Comparison of ENCODE assay signal across 1 mouse cellular context in genomic region chr13:21264366-21264765, GRCm38 (mm10).
TF ChIP-seq lines count a peak whose summit lies in the region.

No protein-coding gene starts in this region.

TF ChIP-seq in CH12.LX, 34 proteins besides CTCF, POLR2A, EP300 and RAD21 (continued from another document):
- TF ChIP-seq SIN3A (IDR thresholded peaks at IDR 0.05; ENCODE audit: low read length) = 0 out of 2 replicates have a peak, but pooled peaks have one; percentile 26
- peak; percentile 50; the same call in 1 of the 2 replicates for TF ChIP-seq KAT2A (IDR thresholded peaks at IDR 0.05; ENCODE audit: insufficient replicate concordance, low read length)
- no peak for TF ChIP-seq ETS1 (conservative IDR thresholded peaks at IDR 0.05; ENCODE audit: low read depth, low read length)
- TF ChIP-seq TBP (conservative IDR thresholded peaks at IDR 0.05; ENCODE audit: low read depth, low read length) = peak; percentile 99
- TF ChIP-seq ZNF384 (IDR thresholded peaks at IDR 0.05; ENCODE audit: low read depth, low read length) = no peak
- no peak for TF ChIP-seq GABPA (IDR thresholded peaks at IDR 0.05; ENCODE audit: insufficient replicate concordance, low read depth, low read length)
- no peak for TF ChIP-seq IRF4 (IDR thresholded peaks at IDR 0.05; ENCODE audit: low read depth, low read length)
- TF ChIP-seq MAX (IDR thresholded peaks at IDR 0.05; ENCODE audit: low read length) = no peak
- no peak for TF ChIP-seq MEF2A (IDR thresholded peaks at IDR 0.05; ENCODE audit: borderline replicate concordance, low read depth, low read length)
- TF ChIP-seq HCFC1 (IDR thresholded peaks at IDR 0.05; ENCODE audit: low read depth, low read length) = no peak
- TF ChIP-seq ELF1 (IDR thresholded peaks at IDR 0.05; ENCODE audit: low read depth, low read length) = peak; percentile 92
- TF ChIP-seq POLR2AphosphoS2 (IDR thresholded peaks at IDR 0.05; ENCODE audit: low read depth, low read length) = no peak
- TF ChIP-seq USF1 (IDR thresholded peaks at IDR 0.05; ENCODE audit: low read depth, low read length) = no peak
